Mouse (Mus musculus) A20 (cell line): ENCODE measurements around the gene Prdm16.

ENCODE experiments used
- DNase-seq: peaks from one replicate; pipeline ENCODE4 v3.0.0-alpha.2; 2011; ENCODE audit warnings: low read depth, low spot score

Gene Prdm16

GRCm38 (mm10) chr4:154639591-154640442 lies 3.1 kb upstream of the Prdm16 start:
- no peak for DNase-seq

GRCm38 (mm10) chr4:154639126-154639525 lies 2.5 kb upstream of the Prdm16 start:
- DNase-seq = no peak

GRCm38 (mm10) chr4:154638320-154638886 lies 1.7 kb upstream of the Prdm16 start:
- DNase-seq = no peak

GRCm38 (mm10) chr4:154637468-154638319 lies 1.0 kb upstream of the Prdm16 start:
- DNase-seq = no peak

GRCm38 (mm10) chr4:154636053-154636433 lies 630 bp downstream of the Prdm16 start:
- no peak for DNase-seq

- DNase-seq = no peak
These were observed 1.2 kb downstream of the Prdm16 start for GRCm38 (mm10) chr4:154635241-154636052.

GRCm38 (mm10) chr4:154634470-154635240 lies 2.0 kb downstream of the Prdm16 start:
- no peak for DNase-seq

- no peak for DNase-seq
These were observed 2.7 kb downstream of the Prdm16 start for GRCm38 (mm10) chr4:154634001-154634400.

- no peak for DNase-seq
These were observed 3.6 kb downstream of the Prdm16 start for GRCm38 (mm10) chr4:154632800-154633764.

- DNase-seq = no peak
These were observed 5.9 kb downstream of the Prdm16 start for GRCm38 (mm10) chr4:154630763-154631162.

- DNase-seq = no peak
These were observed 9.1 kb downstream of the Prdm16 start for GRCm38 (mm10) chr4:154627419-154628142.

GRCm38 (mm10) chr4:154626282-154626681 lies 10.4 kb downstream of the Prdm16 start:
- no peak for DNase-seq

GRCm38 (mm10) chr4:154625710-154626109 lies 11.0 kb downstream of the Prdm16 start:
- DNase-seq = no peak

GRCm38 (mm10) chr4:154623241-154623640 lies 13.4 kb downstream of the Prdm16 start:
- no peak for DNase-seq

GRCm38 (mm10) chr4:154622521-154622920 lies 14.2 kb downstream of the Prdm16 start:
- no peak for DNase-seq

- DNase-seq = no peak
These were observed 25.5 kb downstream of the Prdm16 start for GRCm38 (mm10) chr4:154611167-154611566.

GRCm38 (mm10) chr4:154607724-154608123 lies 28.9 kb downstream of the Prdm16 start:
- DNase-seq = no peak

- DNase-seq = no peak
These were observed 32.2 kb downstream of the Prdm16 start for GRCm38 (mm10) chr4:154604442-154604830.
